Mouse (Mus musculus) heart, adult 8-10 months (tissue): ENCODE measurements at regions not wholly inside any gene's neighbourhood (a gene's known extent, or its start where the extent isn't known, plus 50 kb on each side); places are given as distances from the start of the nearest gene placed in this dataset.

ENCODE experiments used
- DNase-seq: peaks from one replicate; pipeline ENCODE4 v3.0.0; 2022; ENCODE audit warnings: low spot score

DNA sequence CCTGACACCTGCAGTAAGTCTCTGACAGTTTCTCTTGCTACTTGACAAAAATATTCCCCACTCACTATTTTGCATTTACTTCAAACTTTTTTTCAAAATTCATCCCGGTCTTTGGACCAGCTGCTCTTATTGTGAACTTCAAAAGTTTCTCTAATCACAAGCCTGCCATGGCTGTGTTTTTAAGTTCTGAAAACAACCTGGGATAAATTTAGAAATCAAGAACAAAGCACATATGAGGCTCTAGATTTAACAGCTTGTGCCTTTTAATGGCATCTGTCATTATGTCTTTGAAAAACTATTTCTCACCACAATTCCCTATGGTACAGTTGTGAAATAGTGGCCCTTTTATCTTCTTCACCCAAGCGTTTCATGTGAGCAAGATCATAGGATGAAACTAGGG lies 232.4 kb upstream of the Kcnd2 start:
- DNase-seq, result no peak

DNA sequence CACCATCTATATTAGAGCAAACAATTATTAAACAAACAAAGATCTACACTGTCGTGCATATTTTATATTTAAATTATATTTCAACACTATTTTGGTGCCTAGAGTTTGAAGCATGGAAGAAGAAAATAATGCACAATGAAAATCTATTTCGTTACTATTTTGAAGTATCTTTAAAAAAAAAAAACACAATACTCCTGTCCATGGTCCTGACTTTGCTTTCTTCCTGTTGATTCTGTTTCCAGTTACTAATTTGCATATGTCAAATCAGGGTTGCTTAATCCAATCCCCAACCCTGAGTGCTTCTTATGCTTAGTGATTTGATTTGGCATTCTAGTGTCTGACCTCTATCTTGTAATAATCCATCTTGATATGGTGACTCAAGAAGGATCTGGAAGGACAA lies 210.2 kb upstream of the Kcnd2 start:
- no peak for DNase-seq

DNA sequence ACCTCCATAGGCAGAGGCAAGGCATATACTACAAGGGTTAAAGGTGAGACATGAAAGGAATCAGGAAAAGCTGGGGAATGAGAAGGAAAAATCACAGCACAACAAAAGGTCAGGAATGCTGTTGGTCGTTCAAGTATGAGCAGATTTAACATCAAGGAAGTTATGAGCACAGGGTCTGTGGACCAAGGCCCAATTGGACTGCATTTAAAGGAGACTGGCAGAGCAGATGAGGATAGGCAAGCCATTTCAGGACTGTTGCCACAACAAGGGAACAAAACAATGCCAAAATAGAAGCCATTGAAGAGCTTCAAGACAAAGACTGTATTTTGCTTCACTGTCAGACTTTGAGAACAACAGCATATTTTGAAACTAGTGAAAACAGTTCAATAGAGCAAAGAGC lies 167.4 kb upstream of the Kcnd2 start:
- peak; percentile 22 for DNase-seq

DNA sequence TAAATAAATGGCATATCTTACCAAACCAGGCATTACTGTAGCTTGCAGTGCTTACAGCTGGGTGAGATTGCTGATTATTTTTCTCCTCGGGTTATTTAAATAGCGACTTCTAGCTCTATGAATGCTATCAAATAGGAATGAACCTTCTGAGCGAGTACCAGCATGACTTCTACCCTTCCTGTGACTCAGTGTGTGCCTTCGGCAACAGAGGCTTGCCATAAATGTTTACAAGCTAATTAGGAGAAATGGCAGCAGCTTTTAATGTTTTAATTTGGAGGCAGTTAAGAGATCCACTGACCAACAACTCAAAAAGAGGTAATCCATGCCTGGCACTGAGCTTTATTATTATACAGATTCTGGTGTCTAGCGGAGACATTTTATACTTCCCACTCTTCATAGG lies 122.3 kb upstream of the Kcnd2 start:
- DNase-seq, result no peak

DNA sequence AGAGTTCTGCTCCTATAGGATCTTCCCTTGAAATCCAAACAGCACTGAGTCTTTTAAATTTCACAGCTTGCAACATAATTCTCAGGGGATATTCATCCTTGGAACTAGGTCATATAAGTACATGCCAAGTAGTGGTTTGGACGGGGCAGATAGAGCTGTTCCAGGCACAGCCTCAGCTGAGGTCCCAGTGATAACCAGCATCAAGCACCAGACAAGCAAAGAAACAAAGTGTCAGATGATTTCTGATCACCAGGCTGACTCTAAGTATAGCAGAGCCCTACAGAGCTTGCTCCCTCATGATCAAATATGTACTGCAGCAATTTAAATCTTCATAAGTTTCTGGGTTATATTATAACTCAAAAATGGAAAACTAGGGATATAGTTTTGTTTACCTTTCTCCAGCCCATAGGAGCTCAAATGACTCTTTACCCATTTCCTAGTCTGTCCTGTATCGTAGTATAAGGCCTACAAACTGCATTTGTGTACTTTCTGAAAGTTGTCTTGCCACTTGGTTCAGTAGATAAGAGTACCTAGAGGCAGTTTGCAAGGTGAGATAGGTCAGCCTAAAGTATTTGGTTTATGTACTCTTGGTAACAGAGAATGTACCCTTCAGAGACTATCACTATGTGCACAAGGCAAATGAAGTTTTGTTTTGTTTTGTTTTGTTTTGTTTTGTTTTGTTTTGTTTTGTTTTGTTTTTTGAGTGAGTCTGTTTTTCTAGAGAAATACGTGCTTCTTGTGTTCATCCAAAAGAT lies 103.9 kb upstream of the Kcnd2 start:
- DNase-seq, result peak; percentile 58

DNA sequence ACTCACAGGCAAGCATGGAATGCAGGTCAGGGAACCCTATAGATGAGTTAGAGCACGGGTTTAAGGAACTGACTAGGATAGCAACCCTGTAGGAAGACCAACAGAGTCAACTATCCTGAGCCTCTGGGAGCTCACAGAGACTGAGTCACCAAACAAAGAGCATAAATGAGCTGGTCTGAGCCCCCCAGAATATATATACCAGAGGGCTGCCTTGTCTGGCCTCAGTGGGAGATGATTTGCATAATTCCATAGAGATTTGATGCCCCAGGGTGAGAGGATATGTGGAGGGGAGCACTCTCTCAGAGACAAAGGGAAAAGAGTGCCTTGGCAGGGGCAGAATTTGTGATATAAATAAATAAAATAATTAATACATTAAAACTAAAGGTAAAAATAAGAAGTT lies 93.2 kb upstream of the Kcnd2 start:
- no peak for DNase-seq

DNA sequence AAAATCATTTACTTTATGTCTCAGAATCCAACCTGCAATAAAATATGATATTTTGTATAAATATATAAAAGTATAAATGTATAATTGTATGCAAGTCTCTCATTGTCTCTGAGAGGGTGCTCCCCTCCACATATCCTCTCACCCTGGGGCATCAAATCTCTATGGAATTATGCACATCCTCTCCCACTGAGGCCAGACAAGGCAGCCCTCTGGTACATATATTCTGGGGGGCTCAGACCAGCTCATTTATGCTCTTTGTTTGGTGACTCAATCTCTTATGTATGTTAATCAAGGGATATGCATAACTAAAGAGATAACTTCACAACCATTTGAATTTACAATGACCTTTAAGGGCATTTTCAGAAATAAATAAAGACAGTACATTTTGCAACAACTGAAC lies 92.5 kb upstream of the Kcnd2 start:
- no peak for DNase-seq
